Mouse (Mus musculus) monocyte, adult 2 months (primary cell): ENCODE results near the gene Ttc4.

ENCODE experiments used
- DNase-seq, 2 experiments: peaks; one replicate each; pipeline ENCODE4 v3.0.0; 2022; ENCODE audit warnings: low spot score in 2 of 2, low read depth in 1 of 2

The Ttc4 gene

DNA sequence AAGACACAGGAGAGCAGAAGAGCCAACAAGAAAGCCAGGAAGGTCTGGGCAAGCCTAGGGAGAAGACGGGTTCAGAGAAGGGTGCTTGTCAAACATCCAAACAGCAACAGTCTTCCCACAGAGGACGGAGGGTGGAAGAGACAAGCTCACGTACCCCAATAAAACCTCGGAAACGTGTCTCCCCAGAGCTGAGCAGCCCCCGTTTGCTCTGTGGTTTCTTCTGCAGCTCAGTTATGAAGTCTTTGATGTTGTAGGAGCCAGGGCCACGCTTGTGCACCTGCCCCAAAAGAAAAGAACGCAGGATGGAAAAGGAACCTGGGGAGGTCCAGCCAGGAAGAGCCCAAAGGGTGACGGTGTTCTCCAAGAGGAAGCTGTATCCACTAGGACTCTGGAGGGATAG is 63.9 kb downstream of the Ttc4 start:
- DNase-seq: no peak

DNA sequence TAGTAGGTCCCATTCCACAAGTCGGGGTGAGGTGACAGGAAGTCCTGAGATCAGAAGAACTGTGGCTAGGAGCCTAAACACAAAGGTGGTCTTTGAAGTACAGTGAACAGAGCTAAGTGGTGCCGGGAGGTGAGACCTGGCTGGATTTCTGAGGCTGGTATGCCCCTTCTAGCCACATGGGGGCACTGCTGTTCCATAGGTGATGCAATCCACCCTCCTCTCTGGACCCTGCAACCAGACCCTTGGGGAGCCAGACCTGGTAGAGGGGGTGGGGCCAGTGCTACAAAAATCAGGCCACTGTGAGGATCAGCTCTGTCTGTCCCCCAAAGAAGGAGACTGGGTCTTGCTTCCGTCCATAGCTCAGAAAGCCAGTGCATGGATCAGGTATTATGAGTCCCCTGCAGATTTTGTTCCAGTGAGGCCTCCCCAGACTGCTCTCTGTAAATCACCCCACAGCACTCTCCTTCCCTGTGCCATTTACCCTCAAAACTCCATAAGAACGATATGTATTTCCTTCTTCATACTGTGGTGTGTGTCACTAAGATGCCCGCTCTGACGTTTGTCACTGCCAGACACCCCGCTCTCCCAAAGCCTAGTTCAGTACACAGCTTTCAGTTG is 64.5 kb downstream of the Ttc4 start:
- DNase-seq: peak in 1 of 2 experiments; percentile 10

DNA sequence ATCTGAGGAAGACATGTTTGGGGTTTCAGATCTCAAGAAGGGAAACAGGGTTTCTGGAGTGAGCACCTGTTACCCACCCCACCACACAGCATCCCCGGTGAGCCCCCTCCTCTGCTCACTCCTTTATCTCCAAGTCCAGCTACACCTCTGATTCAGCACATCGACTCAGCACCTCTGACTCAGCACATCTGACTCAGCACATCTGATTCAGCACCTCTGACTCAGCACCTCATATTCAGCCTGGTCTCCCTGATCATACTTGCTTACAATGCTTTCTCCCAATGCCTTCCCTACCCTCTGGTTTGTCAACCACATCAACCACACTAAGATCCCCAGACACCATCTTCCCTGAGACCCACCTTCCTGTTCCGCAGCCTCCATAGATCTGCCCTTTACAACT is 65.2 kb downstream of the Ttc4 start:
- DNase-seq: no peak

DNA sequence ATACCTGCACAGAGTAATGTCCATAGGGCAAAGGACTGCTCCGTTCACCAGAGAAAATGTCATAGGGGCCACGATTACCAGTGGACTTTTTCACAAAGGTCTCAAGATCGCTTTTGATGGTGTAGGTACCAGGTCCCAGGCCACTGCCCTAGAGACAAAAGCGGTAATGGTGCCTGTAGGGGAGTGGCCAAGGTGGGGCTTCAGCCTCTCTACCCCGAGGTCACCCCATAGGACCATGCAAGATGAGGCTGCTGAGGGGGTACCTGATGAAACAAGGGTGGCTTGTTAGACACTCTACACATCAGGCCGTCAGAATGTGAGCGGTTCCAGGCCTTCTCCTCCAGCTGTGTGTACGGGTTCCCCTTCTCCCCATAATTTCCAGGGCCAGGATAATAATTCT is 65.6 kb downstream of the Ttc4 start:
- no peak for DNase-seq
